Mouse (Mus musculus) hematopoietic stem cell, adult 5-6 weeks (primary cell): ENCODE data around the gene Immp2l. TPM values are rescaled to one million over a fixed set of nuclear protein-coding genes. Genes with fewer than 3 reads are reported as not detected.

Source experiments
- ATAC-seq, 2 experiments: fragments of 125-278 bp in 1 of 2; replicated peaks in 1 of 2; 2 replicates each; pipeline ENCODE4 v1.8.0; 2016 to 2017; ENCODE audit warnings: inconsistent platforms in 2 of 2, mild to moderate bottlenecking in 2 of 2, moderate number of reproducible peaks in 2 of 2, low read depth in 1 of 2, moderate TSS enrichment in 1 of 2; ENCODE audit not compliant: low FRiP score in 2 of 2, poor library complexity in 2 of 2, severe bottlenecking in 2 of 2, insufficient read depth in 1 of 2, low TSS enrichment in 1 of 2
- total RNA-seq: library from RNA; stranded (forward); fragments of 172-1452, 232-1000 nt; gene quantifications from 2 replicates; pipeline ENCODE4 v1.2.3, GENCODE M21; 2017

Gene Immp2l
- total RNA-seq, 1 experiment from 2014 or later = 22.7 TPM

DNA sequence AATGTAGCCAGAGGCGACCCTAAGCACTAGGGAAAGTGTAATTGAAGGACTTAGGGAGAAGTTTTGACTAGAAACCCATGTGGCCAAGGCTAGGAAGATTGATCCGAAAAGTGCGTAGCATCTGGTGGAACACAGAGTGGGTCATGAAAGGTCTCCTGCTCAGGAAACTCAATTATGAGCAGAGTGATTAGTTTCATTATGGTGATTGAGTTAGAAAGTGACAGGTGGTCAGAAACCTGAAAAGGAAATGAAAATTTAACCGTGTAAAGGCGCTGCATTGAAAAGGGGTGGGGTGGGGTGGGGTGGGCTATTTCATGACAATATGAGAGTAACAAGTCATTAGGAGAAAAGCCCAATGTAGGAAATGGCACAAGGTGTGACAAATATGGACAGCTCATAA lies 15.9 kb downstream of the Immp2l start:
- no peak for ATAC-seq

- ATAC-seq = peak; percentile 48 to 77; a peak in 3 of 4 replicates
Measured at GRCm38 (mm10) chr12:41041737-41042136, 17.8 kb downstream of the Immp2l start.

GRCm38 (mm10) chr12:41044493-41045132 lies 20.7 kb downstream of the Immp2l start:
- ATAC-seq = peak; percentile 40 to 53; a peak in 1 of 4 replicates

DNA sequence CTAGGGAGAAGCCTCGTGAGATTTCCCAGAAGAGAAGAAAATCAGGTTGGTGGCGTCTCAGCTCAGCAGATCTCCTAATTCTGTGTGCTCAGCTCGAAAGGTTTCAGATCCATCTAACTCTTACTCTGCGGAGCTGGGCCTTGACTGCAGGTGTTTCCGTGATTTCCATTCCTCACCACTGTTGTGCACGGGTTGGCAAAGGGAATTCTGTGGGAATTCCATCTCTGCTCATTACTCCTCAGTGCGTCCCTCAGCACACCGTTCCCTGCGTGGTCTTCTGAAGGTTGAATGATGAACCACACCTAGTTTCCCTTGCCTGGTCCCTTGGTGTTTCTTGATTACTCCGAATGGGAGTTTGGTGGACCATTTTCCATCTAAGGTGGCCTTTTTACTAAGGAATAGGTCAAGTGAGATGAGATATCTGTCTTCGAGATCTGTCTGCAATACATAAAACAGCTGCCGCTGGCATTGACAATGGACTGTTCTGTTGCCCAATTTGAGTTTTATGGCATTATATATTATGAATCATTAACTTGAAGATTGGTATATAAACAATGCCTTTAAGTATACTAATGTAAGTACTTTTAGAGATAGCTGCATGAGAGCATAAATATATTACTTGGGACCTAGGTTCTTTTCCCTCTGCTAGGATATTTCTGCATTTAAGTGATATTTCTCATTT lies 23.3 kb downstream of the Immp2l start:
- no peak for ATAC-seq

DNA sequence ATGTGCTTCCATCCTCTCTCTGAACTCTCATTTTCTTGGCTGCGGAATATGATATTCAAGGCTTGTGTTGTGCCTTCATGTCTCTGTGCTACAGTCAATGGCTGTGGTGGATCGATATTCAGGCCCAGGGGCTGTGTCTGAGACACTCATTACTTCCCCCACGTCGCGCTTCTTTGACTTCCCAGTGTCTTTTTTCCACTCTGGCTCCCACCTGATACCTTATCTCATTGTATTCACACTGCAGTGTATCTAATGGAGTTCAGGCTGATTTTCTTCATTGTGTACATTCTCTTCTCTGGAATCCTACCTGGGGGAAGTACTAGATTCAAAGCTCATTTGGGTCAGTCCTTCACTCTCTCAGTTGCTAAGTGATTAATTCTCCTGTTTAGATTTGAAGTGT lies 27.1 kb downstream of the Immp2l start:
- no peak for ATAC-seq

DNA sequence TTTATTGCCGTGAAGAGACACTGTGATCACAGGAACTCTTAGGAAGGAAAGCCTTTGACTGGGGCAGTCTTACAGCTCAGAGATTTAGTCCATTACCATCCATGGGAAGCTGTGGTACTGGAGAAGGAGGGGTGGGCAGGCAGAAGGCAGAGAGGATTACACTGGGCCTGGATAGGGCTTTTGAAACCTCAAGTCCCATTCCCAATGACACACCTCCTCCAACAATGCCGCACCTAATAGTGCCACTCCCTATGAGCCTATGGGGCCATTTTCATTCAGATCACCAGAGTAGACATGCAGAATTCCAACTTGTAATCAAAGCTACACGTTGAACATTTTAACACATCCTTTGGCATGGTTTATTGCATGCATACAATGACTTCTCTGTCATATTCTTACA lies 29.0 kb downstream of the Immp2l start:
- ATAC-seq = no peak

DNA sequence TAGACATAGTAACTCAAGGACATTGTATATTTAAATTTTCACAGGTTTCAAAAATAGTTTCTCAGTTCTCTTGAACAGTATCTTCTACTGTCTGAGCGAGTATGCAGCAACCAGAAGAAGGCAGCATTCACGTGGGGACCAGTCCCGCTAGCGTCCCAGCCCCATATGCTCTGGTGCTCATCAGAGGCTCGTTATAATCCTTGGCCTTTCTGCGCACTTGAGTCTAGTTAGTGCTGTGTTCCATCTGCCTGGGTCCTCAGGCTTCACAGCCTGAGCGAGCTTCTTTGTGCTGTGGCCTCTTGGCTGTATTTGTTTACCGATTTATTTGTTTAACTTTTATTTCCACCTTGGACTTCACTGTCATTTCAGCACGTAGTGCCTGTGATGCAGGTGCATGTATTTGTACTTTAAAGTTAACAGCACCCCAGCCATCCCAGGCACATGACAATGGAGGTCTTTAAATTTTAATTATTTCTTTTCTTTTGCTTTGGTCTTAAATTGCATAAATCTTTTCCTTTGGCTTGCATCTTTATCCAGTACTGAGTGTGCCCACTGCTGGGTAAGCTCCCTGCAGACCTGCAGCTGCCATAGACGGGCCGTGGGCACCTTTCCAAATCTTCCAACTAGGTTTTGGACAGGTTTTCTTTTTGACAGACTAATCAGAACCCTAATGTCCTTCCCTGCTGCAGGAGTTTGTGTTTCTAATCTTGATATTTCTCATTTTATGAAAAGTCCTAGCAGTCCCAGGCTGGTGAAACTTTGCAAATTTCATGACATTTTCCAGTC lies 30.3 kb downstream of the Immp2l start:
- ATAC-seq = no peak

- ATAC-seq = peak in 1 of 2 experiments; percentile 67; a peak in 2 of 4 replicates
Measured at GRCm38 (mm10) chr12:41055941-41056340, 32.1 kb downstream of the Immp2l start.

DNA sequence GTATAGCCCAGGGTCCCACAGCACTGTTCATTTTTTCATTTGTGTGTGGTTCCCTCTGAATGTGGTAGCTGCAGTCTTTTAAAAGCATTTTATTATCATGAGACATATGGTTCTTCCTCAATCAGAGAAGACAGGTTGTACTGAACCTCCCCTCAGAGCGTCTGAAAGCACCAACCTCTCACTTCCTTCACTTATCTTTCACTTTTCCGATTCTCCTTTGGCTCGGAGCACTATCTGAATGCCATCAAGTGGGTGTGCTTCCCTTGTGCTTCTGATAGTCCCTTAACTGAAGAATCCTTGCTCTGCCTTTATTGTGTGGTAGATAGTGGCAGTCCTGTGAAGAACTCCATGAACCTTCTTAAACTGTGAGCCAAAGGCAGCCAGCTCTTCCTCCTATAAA lies 39.4 kb downstream of the Immp2l start:
- no peak for ATAC-seq

GRCm38 (mm10) chr12:41081843-41082242 lies 58.0 kb downstream of the Immp2l start:
- ATAC-seq = no peak

DNA sequence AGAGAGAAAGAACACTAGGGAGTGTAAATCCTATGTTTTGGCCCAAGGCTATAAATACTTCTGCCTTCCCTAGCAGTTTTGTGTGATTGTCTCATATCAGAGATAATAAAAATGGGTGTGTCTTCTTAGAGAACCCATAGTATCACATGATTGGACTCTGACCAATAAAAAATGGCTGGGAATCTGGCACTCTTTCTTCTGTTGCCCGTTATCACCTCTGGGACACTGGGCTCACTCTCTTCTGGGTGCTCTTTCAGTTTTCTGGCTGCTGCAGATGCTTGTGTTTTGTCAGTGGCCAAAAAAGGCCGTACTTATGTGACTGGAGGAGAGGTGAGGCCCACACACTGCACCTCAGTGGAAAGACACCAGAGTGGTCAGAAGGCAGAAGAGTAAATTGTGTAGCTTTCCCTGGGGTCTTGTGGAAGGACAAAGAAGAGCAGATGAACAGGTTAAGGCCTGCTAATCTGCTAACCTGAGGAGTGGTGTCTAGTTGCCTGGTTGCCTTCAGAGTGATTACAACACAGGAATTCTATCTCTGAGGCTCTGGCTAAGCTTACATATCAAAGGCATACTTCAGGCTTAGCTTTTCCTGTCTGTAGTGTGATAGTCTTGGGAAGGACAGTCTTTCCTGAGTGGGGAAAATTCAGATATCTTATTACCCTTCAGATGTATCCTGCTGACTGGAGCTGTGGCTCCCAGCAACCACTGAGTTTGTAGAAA lies 60.6 kb downstream of the Immp2l start:
- ATAC-seq = peak in 1 of 2 experiments; percentile 14; a peak in 1 of 4 replicates

DNA sequence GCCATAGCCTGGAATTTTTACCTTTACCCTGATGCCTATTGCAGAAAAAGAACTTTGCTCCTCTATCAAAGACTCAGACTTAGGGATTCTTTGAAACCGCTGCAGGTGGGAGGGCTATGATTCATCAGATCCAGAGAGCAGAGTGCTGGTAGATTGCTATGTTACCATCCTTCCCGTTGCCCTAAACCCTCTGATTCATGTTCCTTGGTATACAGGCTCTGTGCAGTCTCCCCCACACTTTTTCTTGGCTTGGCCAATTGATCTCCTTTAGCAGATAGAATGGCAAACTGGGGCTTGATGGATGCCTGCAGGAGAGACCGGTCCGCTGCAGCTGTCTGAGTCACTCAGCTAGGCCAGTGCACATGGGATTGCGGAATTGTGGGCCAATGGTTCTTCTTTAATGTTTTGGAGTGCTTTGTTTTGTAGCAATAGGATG lies 66.1 kb downstream of the Immp2l start:
- ATAC-seq = no peak

GRCm38 (mm10) chr12:41090771-41091170 lies 66.9 kb downstream of the Immp2l start:
- no peak for ATAC-seq

GRCm38 (mm10) chr12:41091316-41091715 lies 67.4 kb downstream of the Immp2l start:
- no peak for ATAC-seq

- ATAC-seq = no peak
Measured at GRCm38 (mm10) chr12:41096045-41096444, 72.2 kb downstream of the Immp2l start.

DNA sequence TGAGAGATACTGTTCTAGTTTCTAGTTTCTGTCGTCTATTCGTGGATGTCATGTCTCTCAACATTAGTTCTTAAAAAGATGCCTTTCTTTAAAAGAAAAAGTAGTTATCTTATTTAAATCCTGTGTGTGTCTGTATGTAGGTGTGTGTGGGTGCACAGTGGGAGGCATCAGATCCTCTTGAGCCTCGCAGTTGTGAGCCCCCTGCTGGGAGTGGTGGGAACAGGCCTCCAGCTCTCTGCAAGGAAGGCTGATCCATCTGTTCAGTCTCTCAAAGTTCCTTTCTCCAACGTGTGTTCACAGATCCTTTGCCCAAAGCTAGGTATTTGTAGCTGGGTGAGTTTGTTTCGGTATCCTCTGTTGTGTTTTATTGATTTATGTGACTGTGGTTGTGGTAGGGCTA lies 73.5 kb downstream of the Immp2l start:
- ATAC-seq = peak; percentile 91 to 96

- ATAC-seq = no peak
Measured at GRCm38 (mm10) chr12:41109011-41109410, 85.1 kb downstream of the Immp2l start.
